19 mouse cellular contexts compared by ENCODE assay signal in genomic region chr2:161470844-161471243, GRCm38 (mm10).
DNase-seq lines count a peak whose midpoint lies in the region; ATAC-seq and TF ChIP-seq lines count a peak whose summit lies in the region.
"Had no signal": no experiment of that assay in that cellular context is flagged by ENCODE, and none has a peak within 500 bp of the region (broad histone marks: within the 10 kb centered on the region; RNA-seq: fewer than 3 reads in every experiment).

No protein-coding gene starts in this region.

- H3K4me2 ChIP-seq in forebrain, embryonic 15.5 days (replicated peaks): no peak overlapping the region
- H3K4me2 ChIP-seq: heart, embryonic 13.5 days; hindbrain, embryonic 15.5 days had no signal

- H3K9me3 ChIP-seq in forebrain, embryonic 15.5 days: no peaks in the 10 kb centered on the region
- H3K9me3 ChIP-seq in forebrain, embryonic 10.5 days: no peaks in the 10 kb centered on the region
- H3K9me3 ChIP-seq: embryonic facial prominence, embryonic 10.5 days; heart, embryonic 13.5 days; hindbrain, embryonic 15.5 days had no signal

- 67% methylated on average over 5 of the region's 5 CpGs for WGBS in forebrain, embryonic 15.5 days
- WGBS in forebrain, embryonic 10.5 days: 90% methylated on average over 5 of the region's 5 CpGs

- no peaks in the 10 kb centered on the region for H3K36me3 ChIP-seq in forebrain, embryonic 15.5 days
- H3K36me3 ChIP-seq in forebrain, embryonic 10.5 days (replicated peaks): no peaks in the 10 kb centered on the region
- H3K36me3 ChIP-seq: embryonic facial prominence, embryonic 10.5 days; G1E; heart, embryonic 13.5 days; hindbrain, embryonic 15.5 days had no signal

- H3K27ac ChIP-seq in forebrain, embryonic 15.5 days (replicated peaks): peak overlapping the region; percentile 72
- H3K27ac ChIP-seq in forebrain, embryonic 10.5 days: no peak overlapping the region
- H3K27ac ChIP-seq in gastrocnemius, adult 2 months: no peak overlapping the region
- H3K27ac ChIP-seq: embryonic facial prominence, embryonic 10.5 days; heart, embryonic 13.5 days; hindbrain, embryonic 15.5 days had no signal

- intact Hi-C loops in gastrocnemius, adult 2 months (cut with DNase I): no loop called here

- peak; percentile 4 to 10 for DNase-seq in cerebellum, adult 18-20 months
- no peak for DNase-seq in cerebellum, adult 9-11 months
- DNase-seq in forebrain, embryonic 10.5 days (ENCODE audit: extremely low spot score, low spot score): no peak
- peak; percentile 23 to 35 for DNase-seq in right cerebral cortex, postnatal 10 days (ENCODE audit: low spot score in 2 of 2)
- no peak for DNase-seq in right cerebral cortex, postnatal 25 days
- DNase-seq in gastrocnemius, adult 2 months: no peak
- DNase-seq: adrenal gland, adult 8-10 months; adrenal gland, postnatal 36 days; B cell, adult 2 months; gastrocnemius, postnatal 36 days; heart, adult 11 months; heart, postnatal 36 days had no signal

- H3K27me3 ChIP-seq in forebrain, embryonic 15.5 days: no peaks in the 10 kb centered on the region
- no peaks in the 10 kb centered on the region for H3K27me3 ChIP-seq in forebrain, embryonic 10.5 days (ENCODE audit: poor library complexity, severe bottlenecking)
- H3K27me3 ChIP-seq: hindbrain, embryonic 15.5 days had no signal

- no peak for TF ChIP-seq CTCF in gastrocnemius, adult 2 months (IDR thresholded peaks at IDR 0.05)

- no peak overlapping the region for H3K9ac ChIP-seq in forebrain, embryonic 15.5 days (replicated peaks)
- H3K9ac ChIP-seq: heart, embryonic 13.5 days; hindbrain, embryonic 15.5 days had no signal

- peak; percentile 63; the same call in 1 of the 2 replicates for ATAC-seq in forebrain, embryonic 15.5 days (replicated peaks)
- ATAC-seq: CD4-positive, CD25-positive, alpha-beta regulatory T cell, adult 4 months had no signal

- peaks cover 5% of the 10 kb centered on the region; the same call in 1 of the 2 replicates for H3K4me1 ChIP-seq in forebrain, embryonic 15.5 days
- H3K4me1 ChIP-seq in forebrain, embryonic 10.5 days: no peaks in the 10 kb centered on the region
- H3K4me1 ChIP-seq: embryonic facial prominence, embryonic 10.5 days; heart, embryonic 13.5 days; hindbrain, embryonic 15.5 days had no signal

- H3K4me3 ChIP-seq in forebrain, embryonic 15.5 days: no peak overlapping the region
- no peak overlapping the region for H3K4me3 ChIP-seq in forebrain, embryonic 10.5 days
- H3K4me3 ChIP-seq in gastrocnemius, adult 2 months: no peak overlapping the region
- H3K4me3 ChIP-seq: embryonic facial prominence, embryonic 10.5 days; erythroblast, embryonic 14.5 days; heart, embryonic 13.5 days; hindbrain, embryonic 15.5 days had no signal

Comparison
In these comparisons a context has a peak if more than half of its experiments do, and no peak if none do; other contexts are left out.
1. DNase-seq: peak in cerebellum, adult 18-20 months (2 of 2) and right cerebral cortex, postnatal 10 days (2 of 2); none in cerebellum, adult 9-11 months (single experiment), forebrain, embryonic 10.5 days (single experiment), right cerebral cortex, postnatal 25 days (single experiment) and gastrocnemius, adult 2 months (single experiment).